ENCODE assay signal across 7 mouse cellular contexts in the genomic region with DNA sequence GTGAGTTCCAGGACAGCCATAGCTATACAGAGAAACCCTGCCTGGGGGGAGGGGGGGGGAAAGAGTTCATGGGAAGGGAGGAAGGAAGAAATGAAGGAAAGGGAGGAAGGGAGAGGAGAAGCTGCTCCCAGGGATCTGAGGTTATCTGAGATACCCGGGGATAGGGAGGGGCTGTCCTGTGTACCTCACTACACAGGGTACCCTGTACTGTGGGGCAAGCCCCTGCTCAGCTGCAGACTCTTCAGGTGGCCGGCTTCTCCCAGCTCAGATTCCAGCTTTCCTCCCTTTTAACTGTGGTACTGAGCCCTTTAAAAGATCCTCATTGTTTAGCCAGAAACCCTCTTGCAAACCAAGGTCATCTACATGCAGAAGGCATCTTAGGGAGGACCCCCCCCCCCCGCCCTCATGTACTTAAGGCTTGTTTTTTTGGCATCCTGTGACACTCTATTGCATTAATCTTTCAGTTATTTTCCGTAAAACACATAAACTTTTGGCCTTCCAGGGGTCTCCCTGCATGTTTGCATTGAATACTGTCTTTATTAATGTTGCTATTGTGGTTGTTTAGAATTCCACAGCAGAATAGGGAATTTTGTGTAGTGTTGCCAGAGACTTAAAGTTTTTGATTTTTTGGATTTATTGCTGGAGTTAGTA. TPM values are rescaled to one million over a fixed set of nuclear protein-coding genes. Genes with fewer than 3 reads are reported as not detected.
A peak's percentile ranks its signal among the peaks of the same experiment; 100 is the strongest.
DNase-seq lines count a peak whose midpoint lies in the region; ATAC-seq lines count a peak whose summit lies in the region.

No protein-coding gene starts in this region.

- 31% methylated on average over 4 of the region's 4 CpGs for WGBS in kidney, embryonic 14.5 days
- WGBS in embryonic facial prominence, embryonic 10.5 days = 66% methylated on average over 4 of the region's 4 CpGs
- WGBS in hindbrain, embryonic 11.5 days = 58% methylated on average over 4 of the region's 4 CpGs
- WGBS in midbrain, embryonic 14.5 days = 50% methylated on average over 4 of the region's 4 CpGs

- H3K4me2 ChIP-seq in kidney, embryonic 14.5 days (replicated peaks; ENCODE audit: low read depth, low read length) = no peak overlapping the region
- no peak overlapping the region for H3K4me2 ChIP-seq in hindbrain, embryonic 11.5 days (replicated peaks; ENCODE audit: low read depth, low read length)
- H3K4me2 ChIP-seq in midbrain, embryonic 14.5 days (ENCODE audit: low read length) = no peak overlapping the region

- DNase-seq in kidney, adult 11 months = no peak
- DNase-seq in embryonic facial prominence, embryonic 10.5 days (ENCODE audit: low spot score) = no peak
- DNase-seq in hindbrain, embryonic 11.5 days (ENCODE audit: low spot score) = no peak
- no peak for DNase-seq in midbrain, embryonic 14.5 days
- no peak for DNase-seq in spleen, postnatal 36 days (ENCODE audit: low spot score in 2 of 2)
- DNase-seq in gastrocnemius, postnatal 10 days = no peak

- no peaks in the 10 kb centered on the region for H3K9me3 ChIP-seq in kidney, embryonic 14.5 days (ENCODE audit: control insufficient read depth, low read length)
- H3K9me3 ChIP-seq in embryonic facial prominence, embryonic 10.5 days = no peaks in the 10 kb centered on the region
- H3K9me3 ChIP-seq in hindbrain, embryonic 11.5 days (ENCODE audit: control insufficient read depth, low read length) = no peaks in the 10 kb centered on the region
- no peaks in the 10 kb centered on the region for H3K9me3 ChIP-seq in midbrain, embryonic 14.5 days (ENCODE audit: control insufficient read depth, low read length)

- H3K9ac ChIP-seq in kidney, embryonic 14.5 days (ENCODE audit: low read depth, low read length) = no peak overlapping the region
- 0 out of 2 replicates have a peak overlapping the region, but pooled peaks have one; percentile 29 for H3K9ac ChIP-seq in hindbrain, embryonic 11.5 days (ENCODE audit: low read depth, low read length)
- H3K9ac ChIP-seq in midbrain, embryonic 14.5 days (replicated peaks; ENCODE audit: low read length) = no peak overlapping the region

- H3K4me1 ChIP-seq in kidney, embryonic 14.5 days (ENCODE audit: control insufficient read depth, insufficient read depth, low read length) = peaks cover 4% of the 10 kb centered on the region; the same call in 1 of the 2 replicates
- peaks cover 29% of the 10 kb centered on the region for H3K4me1 ChIP-seq in embryonic facial prominence, embryonic 10.5 days
- H3K4me1 ChIP-seq in hindbrain, embryonic 11.5 days (replicated peaks; ENCODE audit: control insufficient read depth, insufficient read depth, low read length) = peaks cover under 1% of the 10 kb centered on the region; the same call in 1 of the 2 replicates
- H3K4me1 ChIP-seq in midbrain, embryonic 14.5 days (ENCODE audit: control insufficient read depth, insufficient read depth, low read length) = peaks cover 13% of the 10 kb centered on the region

- no peaks in the 10 kb centered on the region for H3K36me3 ChIP-seq in kidney, embryonic 14.5 days (ENCODE audit: control insufficient read depth, insufficient read depth, low read length)
- no peaks in the 10 kb centered on the region for H3K36me3 ChIP-seq in embryonic facial prominence, embryonic 10.5 days (replicated peaks)
- H3K36me3 ChIP-seq in hindbrain, embryonic 11.5 days (ENCODE audit: control insufficient read depth, insufficient read depth, low read length) = no peaks in the 10 kb centered on the region
- H3K36me3 ChIP-seq in midbrain, embryonic 14.5 days (ENCODE audit: control insufficient read depth, insufficient read depth, low read length) = no peaks in the 10 kb centered on the region

- H3K27me3 ChIP-seq in kidney, embryonic 14.5 days (ENCODE audit: control insufficient read depth, insufficient read depth, low read length) = no peaks in the 10 kb centered on the region
- H3K27me3 ChIP-seq in embryonic facial prominence, embryonic 10.5 days (replicated peaks; ENCODE audit: low read depth, poor library complexity, severe bottlenecking) = no peaks in the 10 kb centered on the region
- H3K27me3 ChIP-seq in hindbrain, embryonic 11.5 days (ENCODE audit: control insufficient read depth, insufficient read depth, low read length) = no peaks in the 10 kb centered on the region
- no peaks in the 10 kb centered on the region for H3K27me3 ChIP-seq in midbrain, embryonic 14.5 days (ENCODE audit: control insufficient read depth, insufficient read depth, low read length)

- ATAC-seq in kidney, embryonic 14.5 days (ENCODE audit: low FRiP score, low TSS enrichment) = no peak
- ATAC-seq in hindbrain, embryonic 11.5 days (ENCODE audit: low FRiP score) = no peak
- no peak for ATAC-seq in midbrain, embryonic 14.5 days (ENCODE audit: low FRiP score, low TSS enrichment)

- H3K27ac ChIP-seq in kidney, embryonic 14.5 days (ENCODE audit: low read depth, low read length) = peak overlapping the region; percentile 7; the same call in 1 of the 2 replicates
- peak overlapping the region; percentile 70 for H3K27ac ChIP-seq in embryonic facial prominence, embryonic 10.5 days (replicated peaks)
- peak overlapping the region; percentile 67 for H3K27ac ChIP-seq in hindbrain, embryonic 11.5 days (ENCODE audit: low read depth, low read length)
- H3K27ac ChIP-seq in midbrain, embryonic 14.5 days (replicated peaks; ENCODE audit: low read depth, low read length) = 0 out of 2 replicates have a peak overlapping the region, but pooled peaks have one; percentile 14

- no peak overlapping the region for H3K4me3 ChIP-seq in kidney, embryonic 14.5 days (ENCODE audit: low read length)
- no peak overlapping the region for H3K4me3 ChIP-seq in embryonic facial prominence, embryonic 10.5 days
- no peak overlapping the region for H3K4me3 ChIP-seq in hindbrain, embryonic 11.5 days (ENCODE audit: low read depth, low read length)
- no peak overlapping the region for H3K4me3 ChIP-seq in midbrain, embryonic 14.5 days (replicated peaks; ENCODE audit: low read depth, low read length)

RNA-seq across cellular contexts. Expression of a gene that starts 21.0 kb away (rescaled TPM):
- polyA plus RNA-seq in kidney, embryonic 14.5 days (2014; fragmentation: Nextera tagmentation; extraction: Ambion mirVana) = 231 and 270 TPM in 2 replicates
- polyA plus RNA-seq in embryonic facial prominence, embryonic 10.5 days (2016; fragmentation: Nextera tagmentation; extraction: Ambion mirVana) = 242 and 244 TPM in 2 replicates
- 253 TPM in 2 replicates for polyA plus RNA-seq in hindbrain, embryonic 11.5 days (2014; fragmentation: Nextera tagmentation; extraction: Ambion mirVana)
- polyA plus RNA-seq in midbrain, embryonic 14.5 days (2014; fragmentation: Nextera tagmentation; extraction: Ambion mirVana) = 419 and 525 TPM in 2 replicates
- total RNA-seq in gastrocnemius, postnatal 10 days (2021) = 100 to 1,000 TPM; 426 to 454 TPM

RNA-seq across cellular contexts. Expression of a gene that starts 21.2 kb away (rescaled TPM):
- 40.6 and 45.7 TPM in 2 replicates for polyA plus RNA-seq in kidney, embryonic 14.5 days (2014; fragmentation: Nextera tagmentation; extraction: Ambion mirVana)
- polyA plus RNA-seq in embryonic facial prominence, embryonic 10.5 days (2016; fragmentation: Nextera tagmentation; extraction: Ambion mirVana) = 67.7 and 73.5 TPM in 2 replicates
- polyA plus RNA-seq in hindbrain, embryonic 11.5 days (2014; fragmentation: Nextera tagmentation; extraction: Ambion mirVana) = 33.4 and 34.0 TPM in 2 replicates
- 32.2 and 40.3 TPM in 2 replicates for polyA plus RNA-seq in midbrain, embryonic 14.5 days (2014; fragmentation: Nextera tagmentation; extraction: Ambion mirVana)
- total RNA-seq in gastrocnemius, postnatal 10 days (2021) = 10 to 100 TPM in 1 of 2 experiments, 1 to 10 TPM in 1; 8.9 to 11.0 TPM

RNA-seq across cellular contexts. Expression of a gene that starts 23.6 kb away (rescaled TPM):
- 27.1 and 44.0 TPM in 2 replicates for polyA plus RNA-seq in kidney, embryonic 14.5 days (2014; fragmentation: Nextera tagmentation; extraction: Ambion mirVana)
- 22.9 and 25.1 TPM in 2 replicates for polyA plus RNA-seq in embryonic facial prominence, embryonic 10.5 days (2016; fragmentation: Nextera tagmentation; extraction: Ambion mirVana)
- polyA plus RNA-seq in hindbrain, embryonic 11.5 days (2014; fragmentation: Nextera tagmentation; extraction: Ambion mirVana) = 29.0 and 36.1 TPM in 2 replicates
- polyA plus RNA-seq in midbrain, embryonic 14.5 days (2014; fragmentation: Nextera tagmentation; extraction: Ambion mirVana) = 21.1 and 26.0 TPM in 2 replicates
- total RNA-seq in gastrocnemius, postnatal 10 days (2021) = 10 to 100 TPM; 11.1 to 16.8 TPM

Comparison
In these comparisons a context has a peak if more than half of its experiments do, and no peak if none do; other contexts are left out.
1. H3K27ac ChIP-seq: peak in every context shown above with its lines; median percentile 70 in embryonic facial prominence, embryonic 10.5 days; 67 in hindbrain, embryonic 11.5 days; 14 in midbrain, embryonic 14.5 days; 7 in kidney, embryonic 14.5 days.